In genomic region chr5:111419121-111419881, GRCm38 (mm10) we compare ENCODE assay signal across 8 mouse cellular contexts. TPM values are rescaled to one million over a fixed set of nuclear protein-coding genes. Genes with fewer than 3 reads are reported as not detected.
DNase-seq lines count a peak whose midpoint lies in the region; ATAC-seq lines count a peak whose summit lies in the region.

No protein-coding gene starts in this region.

- ATAC-seq in kidney, embryonic 15.5 days (replicated peaks; ENCODE audit: low FRiP score) = no peak
- ATAC-seq in hindbrain, embryonic 16.5 days = no peak

- peaks cover 7% of the 10 kb centered on the region; the same call in 1 of the 2 replicates for H3K36me3 ChIP-seq in kidney, embryonic 15.5 days
- 0 out of 2 replicates have a peak, but pooled peaks cover 2% of the 10 kb centered on the region for H3K36me3 ChIP-seq in hindbrain, embryonic 16.5 days (ENCODE audit: control insufficient read depth, insufficient read depth, low read length)

- peaks cover 73% of the 10 kb centered on the region for H3K4me1 ChIP-seq in kidney, embryonic 15.5 days
- peaks cover 44% of the 10 kb centered on the region for H3K4me1 ChIP-seq in hindbrain, embryonic 16.5 days (ENCODE audit: control insufficient read depth, insufficient read depth, low read depth, low read length)

- no peak for DNase-seq in kidney, postnatal 36 days
- DNase-seq in embryo, embryonic 10 days (ENCODE audit: low spot score) = peak; percentile 62
- peak; percentile 77 for DNase-seq in neural tube, embryonic 10.5 days (ENCODE audit: extremely low spot score, low spot score)
- DNase-seq in thymus, postnatal 10 days (ENCODE audit: low spot score in 2 of 2) = no peak
- DNase-seq in urinary bladder, postnatal 25 days (ENCODE audit: low spot score) = no peak
- DNase-seq in thymus, postnatal 0 days (ENCODE audit: low spot score) = no peak

- WGBS in kidney, embryonic 15.5 days = 8% methylated on average over 42 of the region's 42 CpGs
- WGBS in hindbrain, embryonic 16.5 days = 2% methylated on average over 42 of the region's 42 CpGs

- H3K27ac ChIP-seq in kidney, embryonic 15.5 days = no peak overlapping the region
- H3K27ac ChIP-seq in hindbrain, embryonic 16.5 days (ENCODE audit: low read depth, low read length) = peak overlapping the region; percentile 92

- H3K4me2 ChIP-seq in kidney, embryonic 15.5 days = peak overlapping the region; percentile 94
- H3K4me2 ChIP-seq in hindbrain, embryonic 16.5 days (ENCODE audit: low read length) = peak overlapping the region; percentile 67

- 0 out of 2 replicates have a peak overlapping the region, but pooled peaks have one; percentile 78 for H3K9ac ChIP-seq in kidney, embryonic 15.5 days
- H3K9ac ChIP-seq in hindbrain, embryonic 16.5 days (ENCODE audit: low read depth, low read length) = peak overlapping the region; percentile 91

- H3K9me3 ChIP-seq in kidney, embryonic 15.5 days (replicated peaks) = no peaks in the 10 kb centered on the region
- H3K9me3 ChIP-seq in hindbrain, embryonic 16.5 days (ENCODE audit: control insufficient read depth, low read length) = no peaks in the 10 kb centered on the region

- peak overlapping the region; percentile 78 for H3K4me3 ChIP-seq in kidney, embryonic 15.5 days (replicated peaks)
- H3K4me3 ChIP-seq in hindbrain, embryonic 16.5 days (ENCODE audit: low read length) = peak overlapping the region; percentile 91

- peaks cover 85% of the 10 kb centered on the region for H3K27me3 ChIP-seq in kidney, embryonic 15.5 days
- no peaks in the 10 kb centered on the region for H3K27me3 ChIP-seq in hindbrain, embryonic 16.5 days (replicated peaks; ENCODE audit: control insufficient read depth, insufficient read depth, low read length)

RNA-seq across cellular contexts. Expression of gene Mn1, which starts 2.1 kb away (rescaled TPM):
- 6.2 and 7.8 TPM in 2 replicates for polyA plus RNA-seq in kidney, embryonic 15.5 days (2015; fragmentation: Nextera tagmentation; extraction: Ambion mirVana)
- polyA plus RNA-seq in hindbrain, embryonic 16.5 days (2015; fragmentation: Nextera tagmentation; extraction: Ambion mirVana) = 22.3 and 35.8 TPM in 2 replicates
- 2.7 and 2.9 TPM in 2 replicates for polyA plus RNA-seq in thymus, postnatal 0 days (2015; fragmentation: Nextera tagmentation; extraction: Ambion mirVana)

Comparison
In these comparisons a context has a peak if more than half of its experiments do, and no peak if none do; other contexts are left out.
1. DNase-seq: peak in embryo, embryonic 10 days (single experiment) and neural tube, embryonic 10.5 days (single experiment); none in kidney, postnatal 36 days (0 of 2), thymus, postnatal 10 days (0 of 2), urinary bladder, postnatal 25 days (single experiment) and thymus, postnatal 0 days (single experiment).